Mouse (Mus musculus) heart, adult 2 months (tissue): ENCODE data around the gene Tpd52l2. TPM values are rescaled to one million over a fixed set of nuclear protein-coding genes. Genes with fewer than 3 reads are reported as not detected.
"Not testable (repeated sequence)": the region's sequence is repeated elsewhere in the genome, so short reads cannot be mapped to it uniquely, and the experiment has no call there.

Experiments
- DNase-seq, 2 experiments: peaks; one replicate each; pipeline ENCODE4 v3.0.0; 2021
- H3K27ac ChIP-seq: fragments of 200-600 bp; 2 replicates; pipeline ENCODE4 v1.8.1; 2022
- H3K27me3 ChIP-seq: fragments of 200-500 bp; 2 replicates; pipeline ENCODE4 v1.6.1; 2012; ENCODE audit warnings: mild to moderate bottlenecking, low read length, inconsistent platforms, mixed read lengths; ENCODE audit not compliant: control insufficient read depth, insufficient read depth
- H3K36me3 ChIP-seq: fragments of 200-500 bp; 2 replicates; pipeline ENCODE4 v1.6.1; 2012; ENCODE audit warnings: low read length, inconsistent platforms; ENCODE audit not compliant: control insufficient read depth, insufficient read depth
- H3K4me1 ChIP-seq: fragments of 200-500 bp; 2 replicates; pipeline ENCODE4 v1.6.1; 2011; ENCODE audit warnings: low read length; ENCODE audit not compliant: control insufficient read depth, insufficient read depth
- H3K4me3 ChIP-seq: fragments of 200-600 bp; 2 replicates; pipeline ENCODE4 v1.8.1; 2022
- H3K79me2 ChIP-seq: fragments of 200-500 bp; replicated peaks from 2 replicates; pipeline ENCODE4 v1.6.1; 2012; ENCODE audit warnings: mild to moderate bottlenecking, inconsistent platforms, low read length, moderate library complexity, mixed read lengths; ENCODE audit not compliant: control insufficient read depth, insufficient read depth
- H3K9ac ChIP-seq: fragments of 200-500 bp; 2 replicates; pipeline ENCODE4 v1.6.1; 2012; ENCODE audit warnings: low read depth, mild to moderate bottlenecking, control low read depth, inconsistent platforms, low read length, mixed read lengths
- CTCF ChIP-seq: fragments of 200-600 bp; IDR thresholded peaks from 2 replicates; pipeline ENCODE4 v1.8.1; 2022; ENCODE audit warnings: antibody characterized with exemption, mild to moderate bottlenecking, moderate library complexity
- EP300 ChIP-seq: fragments of 200-500 bp; IDR thresholded peaks from 2 replicates; pipeline ENCODE4 v1.6.1; 2011; ENCODE audit warnings: low read depth, low read length, control low read depth; ENCODE audit not compliant: insufficient read depth
- POLR2A ChIP-seq: fragments of 200-500 bp; IDR thresholded peaks from 2 replicates; pipeline ENCODE4 v1.6.1; 2011; ENCODE audit warnings: mild to moderate bottlenecking, low read depth, low read length, control low read depth; ENCODE audit not compliant: insufficient read depth
- WGBS: fragments of 180-500 bp; shearing (Covaris S2); methylation state at CpG from one replicate; pipeline ENCODE4 v1.1.7; 2018; 5-methylcytosine and 5-hydroxymethylcytosine counted together
- intact Hi-C: fragments of 180-260 bp; cut with DNase I; formaldehyde crosslinking; loops from one replicate; pipeline ENCODE4 v1.15.1; 2025
- polyA plus RNA-seq: library from polyadenylated mRNA; depleted of rRNA; stranded (reverse); fragments of >200 nt; gene quantifications from 2 replicates; pipeline ENCODE4 v1.2.3, GENCODE M21; 2012
- total RNA-seq, 2 experiments: library from RNA; stranded (reverse); gene quantifications; 2 replicates each; pipeline ENCODE4 v1.2.3; 2021

Gene Tpd52l2
- total and polyA plus RNA-seq, 3 experiments, result 56.8 to 61.1 (median 58.7) TPM

DNA sequence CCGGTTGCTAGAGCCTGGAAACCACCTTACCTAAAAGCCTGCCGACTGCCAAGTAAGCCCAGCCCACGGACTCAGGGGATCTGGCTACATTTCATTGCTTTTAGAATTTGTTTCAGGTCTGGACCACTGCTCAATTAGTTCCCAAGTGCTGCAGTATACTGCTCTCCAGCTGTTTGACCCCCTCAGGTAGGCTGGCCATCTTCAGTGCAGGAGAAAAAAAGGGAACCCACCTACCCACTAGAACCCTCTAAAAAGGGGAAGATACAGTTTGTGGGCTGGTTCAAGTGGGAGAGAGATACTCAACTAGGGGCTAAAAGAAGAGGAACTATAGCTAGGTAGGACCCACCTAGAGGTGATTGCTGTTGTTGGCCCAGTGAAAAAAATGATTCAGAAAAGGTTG is 4.7 kb upstream of the Tpd52l2 start:
- no peaks in the 10 kb centered on the region for H3K27me3 ChIP-seq
- H3K36me3 ChIP-seq, result peaks cover 3% of the 10 kb centered on the region; the same call in 1 of the 2 replicates

DNA sequence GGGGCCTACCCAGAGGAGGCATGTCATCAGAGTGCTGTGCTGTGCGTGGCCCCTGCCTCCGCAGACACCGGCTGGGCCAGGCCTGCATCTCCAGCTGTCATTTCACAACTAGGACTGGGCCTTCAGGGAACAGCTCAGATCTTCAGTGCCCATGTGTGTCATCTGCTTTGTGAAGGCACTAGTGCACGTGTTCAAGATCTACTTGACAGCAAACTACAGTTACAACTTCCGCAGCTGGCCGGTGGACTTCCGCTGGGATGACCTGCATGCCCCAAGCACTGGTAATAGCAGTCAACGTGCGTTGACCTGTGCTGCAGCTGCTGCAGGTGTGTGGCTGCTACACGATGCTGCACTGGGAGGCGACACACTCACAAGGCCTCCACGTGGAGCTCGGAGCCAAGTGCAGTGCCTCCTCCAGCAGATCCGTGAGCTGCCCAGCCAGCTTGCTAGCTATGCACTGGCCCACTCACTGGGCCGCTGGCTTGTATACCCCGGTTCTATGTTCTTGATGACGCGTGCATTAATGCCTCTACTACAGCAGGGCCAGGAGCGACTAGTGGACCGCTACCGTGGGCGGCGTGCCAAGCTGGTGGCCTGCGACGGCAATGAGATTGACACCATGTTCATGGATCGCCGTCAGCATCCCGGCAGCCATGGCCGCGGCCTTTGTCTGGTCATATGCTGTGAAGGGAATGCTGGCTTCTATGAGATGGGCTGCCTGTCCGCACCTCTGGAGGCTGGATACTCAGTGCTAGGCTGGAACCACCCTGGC is 3.6 kb upstream of the Tpd52l2 start, which contains the start of gene Abhd16b:
TSS of gene Abhd16b (plus strand) at position 51 of the 772 bp plus-strand sequence.
- Histone ChIP-seq H3K9ac (no peak within 1 kb of the TSS), H3K4me1 (peaks cover 3% of the 10 kb centered on the region), H3K27ac (no peak within 1 kb of the TSS), H3K79me2 (no peaks in the 10 kb centered on the region), H3K4me3 (no peak within 1 kb of the TSS), H3K27me3 (no peaks in the 10 kb centered on the region), H3K36me3 (peaks cover 1% of the 10 kb centered on the region; the same call in 1 of the 2 replicates)
- WGBS, result 83% methylated on average over 31 of the region's 31 CpGs
- no peak for TF ChIP-seq CTCF
- TF ChIP-seq EP300, result no peak
- TF ChIP-seq POLR2A, result no peak
- intact Hi-C loops, result no loop called here
- DNase-seq, result no peak

More for the DNA sequence above, 4.7 kb upstream of the Tpd52l2 start:
- Histone ChIP-seq H3K4me3 (no peak overlapping the region), H3K79me2 (no peaks in the 10 kb centered on the region), H3K27ac (no peak overlapping the region), H3K4me1 (peaks cover 6% of the 10 kb centered on the region), H3K9ac (no peak overlapping the region)
- intact Hi-C loops, result no loop called here
- TF ChIP-seq EP300, result no peak
- TF ChIP-seq POLR2A, result no peak
- no peak for TF ChIP-seq CTCF
- DNase-seq, result no peak
- 42% methylated on average over 3 of the region's 3 CpGs for WGBS

DNA sequence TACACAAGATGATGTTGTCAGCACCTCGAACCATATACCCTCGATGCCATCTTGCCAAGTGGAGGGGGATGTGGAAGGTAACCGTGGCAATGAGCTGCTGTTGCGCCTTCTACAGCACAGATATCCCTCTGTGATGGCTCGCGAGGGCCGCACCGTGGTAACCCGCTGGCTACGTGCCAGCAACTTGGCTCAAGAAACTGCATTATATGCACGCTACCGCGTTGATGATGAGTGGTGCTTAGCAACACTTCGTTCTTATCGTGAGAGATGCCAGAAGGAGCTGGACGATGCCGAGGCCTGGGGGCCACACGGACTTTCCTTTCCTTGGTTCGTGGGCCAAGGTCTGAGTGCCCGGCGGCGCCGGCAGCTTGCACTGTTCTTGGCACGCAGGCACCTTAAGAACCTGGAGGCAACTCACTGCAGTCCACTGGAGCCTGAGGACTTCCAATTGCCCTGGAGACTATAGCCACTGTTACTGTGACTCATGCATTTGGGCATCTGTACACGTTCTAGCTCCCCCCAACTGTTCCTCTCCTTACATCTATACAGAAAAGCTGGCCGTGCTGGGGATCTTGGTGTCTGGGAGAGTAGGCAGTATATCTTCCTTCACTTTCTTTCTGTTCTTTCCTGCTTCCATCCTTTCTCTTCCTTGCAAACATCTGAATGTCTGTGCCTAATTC is 2.5 kb upstream of the Tpd52l2 start:
- H3K4me1 ChIP-seq, result peaks cover 3% of the 10 kb centered on the region
- no peak overlapping the region for H3K27ac ChIP-seq
- H3K79me2 ChIP-seq, result no peaks in the 10 kb centered on the region
- H3K9ac ChIP-seq, result no peak overlapping the region
- DNase-seq, result no peak
- no peaks in the 10 kb centered on the region for H3K36me3 ChIP-seq
- H3K27me3 ChIP-seq, result no peaks in the 10 kb centered on the region
- intact Hi-C loops, result no loop called here
- H3K4me3 ChIP-seq, result no peak overlapping the region
- WGBS, result 65% methylated on average over 26 of the region's 26 CpGs
- TF ChIP-seq EP300 (no peak), POLR2A (no peak), CTCF (no peak)

DNA sequence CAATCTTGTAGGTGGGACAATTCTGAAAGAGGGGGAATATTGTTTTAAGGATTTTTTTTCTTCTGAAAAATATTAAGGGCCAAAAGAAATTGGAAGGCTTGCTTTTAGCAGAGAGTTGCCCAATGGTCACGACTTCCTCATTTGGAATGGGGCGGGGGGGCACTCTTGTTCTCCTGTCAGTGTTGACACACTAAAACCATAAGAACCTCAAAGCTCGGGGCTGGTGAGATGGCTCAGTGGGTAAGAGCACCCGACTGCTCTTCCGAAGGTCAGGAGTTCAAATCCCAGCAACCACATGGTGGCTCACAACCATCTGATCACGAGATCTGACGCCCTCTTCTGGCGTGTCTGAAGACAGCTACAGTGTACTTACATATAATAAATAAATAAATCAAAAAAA is 1.1 kb upstream of the Tpd52l2 start:
- not testable (repeated sequence) for H3K36me3 ChIP-seq, H3K79me2 ChIP-seq, H3K4me3 ChIP-seq, H3K27ac ChIP-seq, H3K27me3 ChIP-seq, H3K9ac ChIP-seq, H3K4me1 ChIP-seq
- intact Hi-C loops, result loop anchor here (1.0 to 2.0 kb wide), 3 partner anchors 23 to 104 kb away; partner anchors contain the start of gene Zbtb46
- 49% methylated on average over 8 of the region's 8 CpGs for WGBS
- DNase-seq, result peak in 1 of 2 experiments; percentile 32

DNA sequence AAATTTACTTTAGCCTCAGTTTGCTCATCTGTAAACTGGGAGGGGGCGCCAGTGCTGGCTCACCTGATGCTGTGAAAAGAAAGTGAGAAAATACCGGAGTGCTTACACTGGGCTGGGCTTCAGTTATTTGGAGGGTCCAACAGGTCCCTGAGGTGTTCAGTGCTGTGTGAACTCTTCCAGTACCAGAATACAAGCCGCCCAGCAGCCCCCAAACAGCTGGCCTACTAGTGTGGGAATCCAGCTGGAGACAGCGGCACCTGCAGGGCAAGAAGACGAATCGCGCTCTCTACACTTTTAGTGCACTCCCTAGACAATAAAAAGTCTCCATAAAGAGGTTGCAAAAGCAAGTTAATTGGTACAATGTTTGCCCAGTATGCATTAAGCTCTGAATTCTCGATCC is 661 bp upstream of the Tpd52l2 start:
- peak overlapping the region; percentile 29; the same call in 1 of the 2 replicates for H3K9ac ChIP-seq
- H3K4me3 ChIP-seq, result peak overlapping the region; percentile 62
- TF ChIP-seq EP300, result peak; percentile 63; the same call in 1 of the 2 replicates
- no peak for TF ChIP-seq POLR2A
- TF ChIP-seq CTCF, result peak; percentile 79
- H3K4me1 ChIP-seq, result peaks cover 3% of the 10 kb centered on the region
- WGBS, result 10% methylated on average over 8 of the region's 8 CpGs
- peak overlapping the region; percentile 94 for H3K27ac ChIP-seq
- intact Hi-C loops, result loop anchor here (1.0 to 2.0 kb wide), 3 partner anchors 23 to 104 kb away; partner anchors contain the start of gene Zbtb46
- H3K36me3 ChIP-seq, result no peaks in the 10 kb centered on the region
- no peaks in the 10 kb centered on the region for H3K27me3 ChIP-seq
- peak; percentile 63 to 71 for DNase-seq
- H3K79me2 ChIP-seq, result no peaks in the 10 kb centered on the region

DNA sequence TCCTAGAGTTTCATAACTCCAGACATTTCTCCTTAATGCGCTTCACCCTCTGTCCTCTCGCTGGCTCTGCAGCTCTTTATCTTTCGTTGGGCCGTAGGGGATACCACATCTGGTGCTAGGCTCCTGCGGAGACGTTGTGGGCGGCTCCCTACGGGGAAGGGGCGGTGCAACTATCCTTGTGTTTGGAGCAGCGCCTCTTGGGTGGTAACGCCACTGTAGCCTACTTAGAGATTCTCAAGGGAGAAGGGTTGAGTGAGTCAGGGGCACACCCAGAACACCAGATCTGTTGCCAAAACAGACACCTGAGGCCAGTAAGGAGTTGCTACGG is 570 bp downstream of the Tpd52l2 start:
- TF ChIP-seq EP300, result no peak

More for the DNA sequence above, 570 bp downstream of the Tpd52l2 start:
- intact Hi-C loops, result loop anchor here (1.0 to 2.0 kb wide), 3 partner anchors 21 to 86 kb away; partner anchors contain the start of gene Zbtb46
- peak; percentile 80 to 83 for DNase-seq
- H3K36me3 ChIP-seq, result no peaks in the 10 kb centered on the region
- H3K9ac ChIP-seq, result peak overlapping the region; percentile 86
- WGBS, result under 1% methylated on average over 12 of the region's 12 CpGs
- H3K4me1 ChIP-seq, result peaks cover 3% of the 10 kb centered on the region
- no peaks in the 10 kb centered on the region for H3K27me3 ChIP-seq
- peak overlapping the region; percentile 62 for H3K4me3 ChIP-seq
- peak overlapping the region; percentile 94 for H3K27ac ChIP-seq
- H3K79me2 ChIP-seq, result no peaks in the 10 kb centered on the region
